Mouse (Mus musculus): ENCODE data around the gene Ralb.

- no peak for TF ChIP-seq CTCF (IDR thresholded peaks at IDR 0.05; ENCODE audit: control insufficient read depth, insufficient read depth, low read length)
- no peak for TF ChIP-seq POLR2A (IDR thresholded peaks at IDR 0.05; ENCODE audit: borderline replicate concordance, control insufficient read depth, low read depth, low read length)
Measured at GRCm38 (mm10) chr1:119545671-119546070, 41.1 kb upstream of the Ralb start.
